Mouse (Mus musculus): ENCODE measurements around the gene Tollip.

DNA sequence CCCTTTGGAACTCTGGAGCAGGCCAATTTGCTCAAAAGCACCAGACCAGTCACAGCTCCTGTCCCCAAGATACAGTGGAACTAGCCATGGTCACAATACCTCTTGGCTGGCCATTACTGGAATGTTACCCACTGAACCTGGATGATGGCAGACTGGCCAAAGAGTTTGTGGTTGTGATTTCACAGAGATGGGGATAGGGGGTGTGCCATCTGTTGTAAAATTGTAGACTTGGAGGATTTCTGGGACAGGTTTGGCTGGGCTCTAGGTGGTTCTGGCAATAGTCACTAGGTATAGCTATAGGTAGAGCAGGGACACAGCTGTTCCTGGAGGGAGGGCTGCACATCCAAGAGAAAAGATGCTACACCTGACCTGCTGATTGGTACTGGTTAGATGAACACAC, 29.2 kb upstream of the Tollip start:
- TF ChIP-seq POLR2A (IDR thresholded peaks at IDR 0.05; ENCODE audit: low read depth, low read length) (no peak), CTCF (IDR thresholded peaks at IDR 0.05; ENCODE audit: borderline replicate concordance, insufficient read depth, low read length) (no peak)

Measured in embryonic fibroblast, embryonic 13.5 days (primary cell).